Mouse (Mus musculus): Measurements from ENCODE around the gene Pde3b.
A peak's percentile ranks its signal among the peaks of the same experiment; 100 is the strongest.
"Not testable (repeated sequence)": the region's sequence is repeated elsewhere in the genome, so short reads cannot be mapped to it uniquely, and the experiment has no call there.

The Pde3b gene

GRCm38 (mm10) chr7:114414421-114415335, at the start of gene Pde3b:
Gene Pde3b, plus strand, starts transcription at chr7:114415281.
- DNase-seq = peak; percentile 81

- no peak for DNase-seq
Observed at GRCm38 (mm10) chr7:114402130-114402529, 13.0 kb upstream of the Pde3b start.

GRCm38 (mm10) chr7:114415336-114416020, 397 bp downstream of the Pde3b start:
- peak; percentile 33 for DNase-seq

- DNase-seq = peak; percentile 14
Observed at GRCm38 (mm10) chr7:114416021-114416845, 1.2 kb downstream of the Pde3b start.

GRCm38 (mm10) chr7:114419331-114419730, 4.2 kb downstream of the Pde3b start:
- DNase-seq = not testable (repeated sequence)

DNA sequence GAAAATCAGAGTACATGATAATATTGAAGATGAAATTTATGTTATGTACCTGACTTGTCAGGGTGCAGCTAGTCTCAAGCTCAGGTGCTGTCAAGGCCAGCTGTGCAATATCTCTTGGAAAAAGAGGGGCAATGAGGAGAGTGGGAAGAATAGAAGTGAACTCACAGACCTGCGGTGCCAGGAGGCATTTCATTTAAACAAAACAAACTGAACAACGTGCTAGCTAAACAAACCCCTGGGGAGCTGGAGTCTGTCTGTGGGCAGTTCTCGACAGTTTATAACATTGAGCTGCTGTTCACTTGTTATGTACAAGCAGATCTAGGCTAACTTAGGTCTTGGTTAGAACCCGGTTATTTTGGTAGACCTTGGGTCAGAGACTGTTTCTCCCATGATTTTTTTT, 5.8 kb downstream of the Pde3b start:
- DNase-seq = no peak

DNA sequence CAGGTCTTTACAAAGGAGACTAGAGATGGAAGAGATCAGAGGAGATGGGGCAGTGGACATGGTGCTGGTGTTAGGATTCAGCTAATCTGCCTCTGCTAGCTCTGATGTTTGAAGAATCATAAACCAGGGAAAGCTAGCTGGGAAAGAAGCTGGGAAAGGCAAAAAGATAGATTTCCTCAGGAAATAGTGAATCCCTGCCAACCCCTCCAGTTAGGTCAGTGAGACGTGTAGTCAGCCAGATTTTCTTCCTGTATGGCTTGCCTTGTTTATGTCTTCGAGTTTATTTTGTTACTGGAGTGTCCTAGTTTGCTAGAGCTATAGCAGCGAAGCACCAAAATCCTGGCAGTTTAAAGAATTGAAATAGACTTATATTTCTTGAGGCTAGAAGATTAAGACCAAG, 7.1 kb downstream of the Pde3b start:
- no peak for DNase-seq

DNA sequence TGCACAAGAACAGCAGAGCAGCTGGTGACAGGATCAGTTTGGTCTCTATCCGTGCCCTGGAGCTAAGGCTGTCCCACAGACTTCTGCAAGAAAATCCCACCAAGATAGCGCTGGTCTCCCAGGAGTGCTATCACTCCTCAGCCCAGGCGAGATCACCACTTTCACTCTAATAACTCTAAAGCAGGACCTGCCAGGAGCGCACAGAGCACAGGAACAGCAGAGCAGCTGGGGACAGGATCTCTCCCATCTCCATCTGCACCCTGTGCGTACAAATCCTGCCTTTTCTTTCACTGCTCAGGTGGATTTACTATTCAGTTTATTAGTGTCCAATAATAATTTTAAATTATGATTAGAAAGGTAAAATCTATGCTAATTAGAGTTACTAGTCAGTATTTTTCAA, 14.7 kb downstream of the Pde3b start:
- DNase-seq = no peak

- peak; percentile 8 for DNase-seq
Observed at GRCm38 (mm10) chr7:114431966-114432365, 16.9 kb downstream of the Pde3b start.

GRCm38 (mm10) chr7:114439726-114440125, 24.6 kb downstream of the Pde3b start:
- DNase-seq = no peak

DNA sequence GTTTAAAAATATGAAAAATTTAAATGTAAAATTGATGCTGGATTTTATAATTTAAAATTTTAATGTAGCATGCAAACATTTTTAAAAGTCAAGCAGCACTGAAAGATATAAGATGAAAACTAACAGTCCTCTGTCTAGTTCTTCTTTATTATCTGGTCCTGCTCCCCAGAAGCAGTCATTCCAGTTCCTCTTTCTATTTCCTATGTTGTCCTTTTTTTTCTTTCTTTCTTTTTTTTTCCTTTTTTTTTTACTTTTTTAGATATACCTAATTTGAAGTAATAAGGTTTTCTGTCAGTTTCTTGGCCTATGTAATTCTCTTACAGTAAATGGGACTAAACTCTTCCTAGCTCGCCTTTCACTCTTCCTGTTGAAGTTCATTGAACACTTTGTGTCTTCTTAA, 25.4 kb downstream of the Pde3b start:
- DNase-seq = no peak

GRCm38 (mm10) chr7:114452876-114453275, 37.8 kb downstream of the Pde3b start:
- DNase-seq = no peak

GRCm38 (mm10) chr7:114453300-114453990, 38.4 kb downstream of the Pde3b start:
- no peak for DNase-seq

DNA sequence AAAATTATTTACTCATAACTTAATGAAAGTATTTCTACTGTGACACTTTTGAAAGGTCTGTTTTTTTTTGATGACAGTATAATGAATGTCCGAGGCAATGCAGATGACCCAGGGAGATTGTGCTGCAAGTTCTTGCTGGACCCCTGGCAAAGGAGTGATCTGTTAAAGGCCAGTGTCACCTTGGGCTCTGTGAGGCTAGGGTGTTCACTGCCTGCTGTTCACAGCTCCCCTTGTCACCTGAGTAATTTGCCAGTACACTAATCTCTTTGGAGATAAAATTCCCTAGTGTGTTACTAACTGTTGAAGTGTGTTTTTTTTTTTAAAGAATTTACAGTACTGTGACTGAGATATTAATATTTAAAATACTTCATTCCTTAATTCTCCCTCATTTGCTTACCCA, 39.8 kb downstream of the Pde3b start:
- DNase-seq = no peak

DNA sequence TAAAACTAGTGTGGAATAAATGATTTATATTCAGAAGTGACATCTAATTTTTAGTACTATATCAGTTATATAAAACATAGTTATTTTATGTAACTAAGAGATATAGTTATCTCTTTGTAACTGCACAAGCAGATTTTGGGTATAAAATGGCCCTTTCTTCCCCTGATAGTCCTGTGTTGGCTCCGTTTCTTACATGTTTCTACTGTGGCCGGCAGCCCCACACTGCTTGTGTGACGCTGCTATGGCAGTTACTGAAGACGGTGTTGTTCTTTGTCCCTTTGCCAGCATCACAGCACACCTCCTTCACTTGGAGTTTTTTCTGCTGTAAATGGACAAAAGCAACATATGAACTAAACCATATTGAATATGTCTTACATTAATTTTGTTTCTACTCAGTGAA, 41.8 kb downstream of the Pde3b start:
- no peak for DNase-seq

DNA sequence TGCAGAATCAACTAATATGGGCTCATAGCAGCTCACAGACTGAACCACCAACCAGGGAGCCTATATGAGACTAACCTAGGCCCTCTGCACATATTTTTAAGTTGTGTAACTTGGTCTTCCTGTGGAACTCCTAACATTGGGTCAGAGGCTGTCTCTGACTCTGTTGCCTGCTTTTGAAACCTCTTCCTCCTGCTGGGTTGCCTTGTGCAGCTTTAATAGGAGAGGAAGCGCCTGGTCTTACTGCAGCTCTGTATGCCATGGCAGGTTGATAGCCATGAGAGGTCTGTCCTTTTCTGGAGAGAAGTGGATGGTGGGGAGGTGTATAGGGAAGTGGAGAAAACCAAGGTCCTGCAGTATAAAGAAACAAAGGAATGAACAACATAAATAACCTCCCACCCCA, 44.8 kb downstream of the Pde3b start:
- no peak for DNase-seq

GRCm38 (mm10) chr7:114461727-114462126, 46.6 kb downstream of the Pde3b start:
- DNase-seq = no peak

- no peak for DNase-seq
Observed at GRCm38 (mm10) chr7:114466358-114466757, 51.3 kb downstream of the Pde3b start.

- DNase-seq = no peak
Observed at GRCm38 (mm10) chr7:114472471-114472870, 57.4 kb downstream of the Pde3b start.

DNA sequence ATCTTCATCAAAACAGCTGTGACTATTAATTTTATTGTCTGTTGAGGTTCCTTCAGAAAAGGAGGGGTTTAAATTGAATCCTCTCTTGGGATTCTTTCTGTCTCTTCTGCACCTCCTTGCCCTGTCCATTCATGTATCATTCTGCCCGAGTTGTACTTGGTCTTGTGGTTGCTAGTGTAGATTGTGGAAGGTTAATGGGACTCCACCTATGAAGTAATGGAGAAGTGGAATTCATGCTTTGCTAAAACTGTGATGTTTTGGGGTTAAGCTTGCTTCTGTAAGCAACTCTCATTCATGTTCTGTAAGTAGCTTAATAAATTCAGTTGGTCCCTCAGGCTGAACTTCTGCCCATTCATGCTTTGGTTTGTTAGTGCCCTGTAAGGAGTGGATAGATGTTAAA, 59.8 kb downstream of the Pde3b start:
- no peak for DNase-seq

GRCm38 (mm10) chr7:114477884-114478283, 62.8 kb downstream of the Pde3b start:
- DNase-seq = no peak

GRCm38 (mm10) chr7:114478901-114479300, 63.8 kb downstream of the Pde3b start:
- no peak for DNase-seq

- DNase-seq = no peak
Observed at GRCm38 (mm10) chr7:114479779-114480178, 64.7 kb downstream of the Pde3b start.

Measured in kidney, postnatal 14 days (tissue).